Mouse (Mus musculus) embryonic fibroblast, embryonic 13.5 days (primary cell): Measurements from ENCODE around the gene Gm16181.
A peak's percentile ranks its signal among the peaks of the same experiment; 100 is the strongest.

ENCODE experiments used
- CTCF ChIP-seq: IDR thresholded peaks from 2 replicates; pipeline ENCODE4 v1.5.1; 2011; ENCODE audit warnings: mild to moderate bottlenecking, control low read depth, low read length, moderate library complexity, borderline replicate concordance; ENCODE audit not compliant: insufficient read depth
- POLR2A ChIP-seq: IDR thresholded peaks from 2 replicates; pipeline ENCODE4 v1.6.1; 2011; ENCODE audit warnings: low read depth, mild to moderate bottlenecking, control low read depth, low read length, moderate library complexity

DNA sequence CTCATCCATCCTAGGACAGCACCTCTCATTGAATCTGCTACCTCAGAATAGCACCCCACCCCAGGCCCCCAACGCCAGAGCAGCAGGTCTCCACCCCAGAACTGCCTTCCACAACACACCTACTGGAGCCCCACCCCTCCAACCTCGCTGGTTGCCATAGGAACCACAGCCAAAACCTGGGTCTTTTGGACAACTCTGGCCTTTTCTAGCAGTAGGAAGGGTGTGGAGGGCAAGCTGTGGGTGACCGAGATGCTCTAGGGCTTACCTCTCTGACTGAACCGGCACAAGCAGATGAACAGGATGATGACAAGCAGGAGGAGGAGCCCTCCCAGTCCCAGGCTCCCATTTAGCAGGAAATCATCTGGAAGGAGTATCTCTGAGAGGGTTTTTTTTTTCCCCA is 34.0 kb upstream of the Gm16181 start:
- TF ChIP-seq CTCF: no peak
- TF ChIP-seq POLR2A: peak; percentile 27; the same call in 1 of the 2 replicates
